In the genomic region with DNA sequence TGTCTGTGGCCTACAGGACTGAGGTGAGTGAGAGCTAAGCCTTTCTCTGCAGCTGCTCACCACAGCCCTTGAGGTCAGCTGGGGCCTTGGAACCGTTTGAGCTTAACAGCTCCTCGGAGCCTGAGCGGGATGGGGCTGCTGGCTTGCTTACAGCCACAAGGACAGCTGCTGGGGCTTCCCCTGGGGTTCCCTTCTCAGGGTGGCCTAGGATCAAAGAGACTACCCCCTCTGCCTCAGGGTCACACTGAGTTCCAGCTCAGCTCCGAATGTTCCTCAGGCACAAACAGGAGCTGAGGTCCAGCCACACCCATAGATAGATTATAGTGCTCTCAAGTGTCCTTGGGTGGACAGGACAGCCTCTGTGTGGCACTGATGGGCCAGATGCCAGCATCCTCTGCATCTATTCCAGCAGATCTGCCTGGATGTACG, we compare ENCODE assay signal across 12 mouse cellular contexts.
DNase-seq lines count a peak whose midpoint lies in the region; ATAC-seq and TF ChIP-seq lines count a peak whose summit lies in the region.
"Had no signal": no experiment of that assay in that cellular context is flagged by ENCODE, and none has a peak within 500 bp of the region (broad histone marks: within the 10 kb centered on the region; RNA-seq: fewer than 3 reads in every experiment).

No protein-coding gene starts in this region.

- H3K4me1 ChIP-seq in limb, embryonic 12.5 days (replicated peaks) = peaks cover 9% of the 10 kb centered on the region; the same call in 1 of the 2 replicates
- peaks cover 13% of the 10 kb centered on the region; the same call in 1 of the 2 replicates for H3K4me1 ChIP-seq in limb, embryonic 10.5 days
- peaks cover 30% of the 10 kb centered on the region for H3K4me1 ChIP-seq in heart, embryonic 10.5 days

- no peaks in the 10 kb centered on the region for H3K79me2 ChIP-seq in myocyte (ENCODE audit: control insufficient read depth, insufficient read depth)

- 37% methylated on average over 5 of the region's 5 CpGs for WGBS in limb, embryonic 12.5 days
- WGBS in limb, embryonic 10.5 days = 45% methylated on average over 5 of the region's 5 CpGs
- WGBS in heart, embryonic 10.5 days = 49% methylated on average over 5 of the region's 5 CpGs

- H3K36me3 ChIP-seq in limb, embryonic 12.5 days = no peaks in the 10 kb centered on the region
- H3K36me3 ChIP-seq in limb, embryonic 10.5 days = no peaks in the 10 kb centered on the region
- no peaks in the 10 kb centered on the region for H3K36me3 ChIP-seq in heart, embryonic 10.5 days
- no peaks in the 10 kb centered on the region for H3K36me3 ChIP-seq in myocyte (ENCODE audit: control insufficient read depth, insufficient read depth)

- DNase-seq in limb, embryonic 10.5 days (ENCODE audit: low spot score) = no peak
- DNase-seq in adrenal gland, postnatal 36 days = peak; percentile 65 to 73
- DNase-seq in heart, embryonic 10.5 days (ENCODE audit: low spot score) = no peak
- no peak for DNase-seq in layer of hippocampus, postnatal 25 days (ENCODE audit: extremely low spot score in 1 of 2, low spot score in 1 of 2)
- DNase-seq in urinary bladder, postnatal 36 days (ENCODE audit: low spot score in 2 of 2) = no peak
- DNase-seq: spleen, adult 18-20 months; thymus, postnatal 25 days had no signal

- H3K4me2 ChIP-seq in limb, embryonic 12.5 days = no peak overlapping the region
- H3K4me2 ChIP-seq in myocyte (ENCODE audit: low read depth) = no peak overlapping the region
- H3K4me2 ChIP-seq: hindbrain, embryonic 14.5 days had no signal

- ATAC-seq in limb, embryonic 12.5 days (ENCODE audit: insufficient number of reproducible peaks, insufficient read depth, low FRiP score, low TSS enrichment, low read depth) = peak; percentile 26; the same call in 1 of the 2 replicates
- ATAC-seq: forebrain, embryonic 16.5 days had no signal

- H3ac ChIP-seq in myocyte (ENCODE audit: control insufficient read depth, insufficient read length) = no peak overlapping the region

- no peak for TF ChIP-seq POLR2A in myocyte (IDR thresholded peaks at IDR 0.05; ENCODE audit: insufficient read length, low read depth)

- H3K4me3 ChIP-seq in limb, embryonic 12.5 days (replicated peaks) = no peak overlapping the region
- H3K4me3 ChIP-seq in limb, embryonic 10.5 days = no peak overlapping the region
- H3K4me3 ChIP-seq in heart, embryonic 10.5 days = no peak overlapping the region
- H3K4me3 ChIP-seq in myocyte = no peak overlapping the region

- no peak overlapping the region for H3K27ac ChIP-seq in limb, embryonic 12.5 days
- no peak overlapping the region for H3K27ac ChIP-seq in limb, embryonic 10.5 days
- H3K27ac ChIP-seq in heart, embryonic 10.5 days = peak overlapping the region; percentile 12; the same call in 1 of the 2 replicates
- H3K27ac ChIP-seq: hindbrain, embryonic 14.5 days; macrophage had no signal

- no peaks in the 10 kb centered on the region for H3K9me3 ChIP-seq in limb, embryonic 12.5 days
- H3K9me3 ChIP-seq in limb, embryonic 10.5 days (replicated peaks) = no peaks in the 10 kb centered on the region
- no peaks in the 10 kb centered on the region for H3K9me3 ChIP-seq in heart, embryonic 10.5 days

- no peak overlapping the region for H3K9ac ChIP-seq in limb, embryonic 12.5 days (replicated peaks)
- H3K9ac ChIP-seq: hindbrain, embryonic 14.5 days had no signal

- H3K27me3 ChIP-seq in limb, embryonic 12.5 days = no peaks in the 10 kb centered on the region
- no peaks in the 10 kb centered on the region for H3K27me3 ChIP-seq in limb, embryonic 10.5 days (ENCODE audit: low read depth, poor library complexity, severe bottlenecking)
- H3K27me3 ChIP-seq in heart, embryonic 10.5 days (ENCODE audit: insufficient read depth, poor library complexity, severe bottlenecking) = no peaks in the 10 kb centered on the region
- peaks cover 13% of the 10 kb centered on the region for H3K27me3 ChIP-seq in myocyte (ENCODE audit: control insufficient read depth, insufficient read depth, insufficient read length)

TF ChIP-seq in myocyte, 11 proteins besides CTCF, POLR2A, EP300 and RAD21:
- TF ChIP-seq MYOG (IDR thresholded peaks at IDR 0.05; ENCODE audit: control insufficient read depth in 1 of 3, insufficient read depth in 1 of 3, insufficient read length in 2 of 3, low read depth in 2 of 3) = peak in 1 of 3 experiments; percentile 62
- TF ChIP-seq USF1 (IDR thresholded peaks at IDR 0.05; ENCODE audit: low read depth) = no peak
- peak in 2 of 3 experiments; percentile 33 to 49 for TF ChIP-seq MYOD1 (IDR thresholded peaks at IDR 0.05; ENCODE audit: control insufficient read depth in 1 of 3, insufficient read length in 2 of 3, low read depth in 2 of 3)
TF ChIP-seq in myocyte: peak in this region for 2.

Comparison
In these comparisons a context has a peak if more than half of its experiments do, and no peak if none do; other contexts are left out.
1. DNase-seq: peak in adrenal gland, postnatal 36 days (2 of 2); none in limb, embryonic 10.5 days (single experiment), heart, embryonic 10.5 days (single experiment), layer of hippocampus, postnatal 25 days (0 of 2) and urinary bladder, postnatal 36 days (0 of 2).